Mouse (Mus musculus): Measurements from ENCODE around the gene Slc25a5. TPM values are rescaled to one million over a fixed set of nuclear protein-coding genes. Genes with fewer than 3 reads are reported as not detected.

The Slc25a5 gene
- polyA plus RNA-seq, 1 experiment from 2014 or later: 628 TPM

- 77% methylated on average over 4 of the region's 4 CpGs for WGBS
- Histone ChIP-seq H3K4me1 (ENCODE audit: control insufficient read depth, insufficient read depth, low read length) (0 out of 2 replicates have a peak, but pooled peaks cover 2% of the 10 kb centered on the region), H3K27me3 (ENCODE audit: control insufficient read depth, insufficient read depth, low read length) (no peaks in the 10 kb centered on the region), H3K27ac (replicated peaks; ENCODE audit: low read depth, low read length) (no peak overlapping the region), H3K4me3 (ENCODE audit: low read depth, low read length) (no peak overlapping the region), H3K4me2 (ENCODE audit: low read depth, severe bottlenecking) (no peak overlapping the region), H3K9me3 (ENCODE audit: control insufficient read depth, low read length) (no peaks in the 10 kb centered on the region), H3K9ac (ENCODE audit: low read length) (no peak overlapping the region), H3K36me3 (ENCODE audit: control insufficient read depth, insufficient read depth, low read length) (no peaks in the 10 kb centered on the region)
- DNase-seq (ENCODE audit: low spot score) (no peak), ATAC-seq (ENCODE audit: insufficient number of reproducible peaks, low FRiP score, low TSS enrichment, low read depth) (no peak)
These were observed 24.1 kb downstream of the Slc25a5 start for GRCm38 (mm10) chrX:36819575-36819974.

- H3K9me3 ChIP-seq (ENCODE audit: control insufficient read depth, low read length): no peaks in the 10 kb centered on the region
- ATAC-seq (ENCODE audit: insufficient number of reproducible peaks, low FRiP score, low TSS enrichment, low read depth): no peak
- no peak overlapping the region for H3K9ac ChIP-seq (ENCODE audit: low read length)
- 0 out of 2 replicates have a peak, but pooled peaks cover 2% of the 10 kb centered on the region for H3K4me1 ChIP-seq (ENCODE audit: control insufficient read depth, insufficient read depth, low read length)
- no peak overlapping the region for H3K4me3 ChIP-seq (ENCODE audit: low read depth, low read length)
- DNase-seq (ENCODE audit: low spot score): peak; percentile 56
- no peaks in the 10 kb centered on the region for H3K36me3 ChIP-seq (ENCODE audit: control insufficient read depth, insufficient read depth, low read length)
- H3K4me2 ChIP-seq (ENCODE audit: low read depth, severe bottlenecking): no peak overlapping the region
- no peaks in the 10 kb centered on the region for H3K27me3 ChIP-seq (ENCODE audit: control insufficient read depth, insufficient read depth, low read length)
- WGBS: 26% methylated on average over 4 of the region's 4 CpGs
- H3K27ac ChIP-seq (replicated peaks; ENCODE audit: low read depth, low read length): no peak overlapping the region
These were observed 24.8 kb downstream of the Slc25a5 start for GRCm38 (mm10) chrX:36820201-36820600.

- H3K9ac ChIP-seq (ENCODE audit: low read length): no peak overlapping the region
- H3K9me3 ChIP-seq (ENCODE audit: control insufficient read depth, low read length): no peaks in the 10 kb centered on the region
- DNase-seq (ENCODE audit: low spot score) (no peak), ATAC-seq (ENCODE audit: insufficient number of reproducible peaks, low FRiP score, low TSS enrichment, low read depth) (no peak)
- no peak overlapping the region for H3K4me3 ChIP-seq (ENCODE audit: low read depth, low read length)
- no peak overlapping the region for H3K4me2 ChIP-seq (ENCODE audit: low read depth, severe bottlenecking)
- H3K36me3 ChIP-seq (ENCODE audit: control insufficient read depth, insufficient read depth, low read length): no peaks in the 10 kb centered on the region
- H3K27me3 ChIP-seq (ENCODE audit: control insufficient read depth, insufficient read depth, low read length): no peaks in the 10 kb centered on the region
- WGBS: 82% methylated on average over 10 of the region's 10 CpGs
- no peak overlapping the region for H3K27ac ChIP-seq (replicated peaks; ENCODE audit: low read depth, low read length)
- no peaks in the 10 kb centered on the region for H3K4me1 ChIP-seq (ENCODE audit: control insufficient read depth, insufficient read depth, low read length)
These were observed 28.7 kb downstream of the Slc25a5 start for GRCm38 (mm10) chrX:36823932-36824711.

GRCm38 (mm10) chrX:36825032-36825431, 29.6 kb downstream of the Slc25a5 start:
- DNase-seq (ENCODE audit: low spot score) (no peak), ATAC-seq (ENCODE audit: insufficient number of reproducible peaks, low FRiP score, low TSS enrichment, low read depth) (no peak)
- Histone ChIP-seq H3K27ac (replicated peaks; ENCODE audit: low read depth, low read length) (no peak overlapping the region), H3K4me3 (ENCODE audit: low read depth, low read length) (no peak overlapping the region), H3K27me3 (ENCODE audit: control insufficient read depth, insufficient read depth, low read length) (no peaks in the 10 kb centered on the region), H3K4me2 (ENCODE audit: low read depth, severe bottlenecking) (no peak overlapping the region), H3K9me3 (ENCODE audit: control insufficient read depth, low read length) (no peaks in the 10 kb centered on the region), H3K4me1 (ENCODE audit: control insufficient read depth, insufficient read depth, low read length) (no peaks in the 10 kb centered on the region), H3K36me3 (ENCODE audit: control insufficient read depth, insufficient read depth, low read length) (no peaks in the 10 kb centered on the region), H3K9ac (ENCODE audit: low read length) (no peak overlapping the region)
- WGBS: 67% methylated on average over 2 of the region's 2 CpGs

GRCm38 (mm10) chrX:36826873-36827272, 31.4 kb downstream of the Slc25a5 start:
- Histone ChIP-seq H3K27me3 (ENCODE audit: control insufficient read depth, insufficient read depth, low read length) (no peaks in the 10 kb centered on the region), H3K9ac (ENCODE audit: low read length) (no peak overlapping the region), H3K4me1 (ENCODE audit: control insufficient read depth, insufficient read depth, low read length) (no peaks in the 10 kb centered on the region), H3K27ac (replicated peaks; ENCODE audit: low read depth, low read length) (no peak overlapping the region), H3K9me3 (ENCODE audit: control insufficient read depth, low read length) (no peaks in the 10 kb centered on the region), H3K4me3 (ENCODE audit: low read depth, low read length) (no peak overlapping the region), H3K4me2 (ENCODE audit: low read depth, severe bottlenecking) (no peak overlapping the region), H3K36me3 (ENCODE audit: control insufficient read depth, insufficient read depth, low read length) (no peaks in the 10 kb centered on the region)
- ATAC-seq (ENCODE audit: insufficient number of reproducible peaks, low FRiP score, low TSS enrichment, low read depth): no peak
- WGBS: 92% methylated on average over 5 of the region's 5 CpGs
- no peak for DNase-seq (ENCODE audit: low spot score)

- no peak overlapping the region for H3K4me2 ChIP-seq (ENCODE audit: low read depth, severe bottlenecking)
- WGBS: 49% methylated on average over 5 of the region's 5 CpGs
- no peaks in the 10 kb centered on the region for H3K4me1 ChIP-seq (ENCODE audit: control insufficient read depth, insufficient read depth, low read length)
- H3K27me3 ChIP-seq (ENCODE audit: control insufficient read depth, insufficient read depth, low read length): no peaks in the 10 kb centered on the region
- H3K4me3 ChIP-seq (ENCODE audit: low read depth, low read length): no peak overlapping the region
- no peak overlapping the region for H3K9ac ChIP-seq (ENCODE audit: low read length)
- DNase-seq (ENCODE audit: low spot score) (no peak), ATAC-seq (ENCODE audit: insufficient number of reproducible peaks, low FRiP score, low TSS enrichment, low read depth) (no peak)
- H3K27ac ChIP-seq (replicated peaks; ENCODE audit: low read depth, low read length): no peak overlapping the region
- no peaks in the 10 kb centered on the region for H3K9me3 ChIP-seq (ENCODE audit: control insufficient read depth, low read length)
- no peaks in the 10 kb centered on the region for H3K36me3 ChIP-seq (ENCODE audit: control insufficient read depth, insufficient read depth, low read length)
These were observed 34.8 kb downstream of the Slc25a5 start for GRCm38 (mm10) chrX:36830271-36830670.

- ATAC-seq (ENCODE audit: insufficient number of reproducible peaks, low FRiP score, low TSS enrichment, low read depth) (no peak), DNase-seq (ENCODE audit: low spot score) (no peak)
- Histone ChIP-seq H3K4me3 (ENCODE audit: low read depth, low read length) (no peak overlapping the region), H3K4me2 (ENCODE audit: low read depth, severe bottlenecking) (no peak overlapping the region), H3K27me3 (ENCODE audit: control insufficient read depth, insufficient read depth, low read length) (no peaks in the 10 kb centered on the region), H3K9ac (ENCODE audit: low read length) (no peak overlapping the region), H3K9me3 (ENCODE audit: control insufficient read depth, low read length) (no peaks in the 10 kb centered on the region), H3K27ac (replicated peaks; ENCODE audit: low read depth, low read length) (no peak overlapping the region), H3K4me1 (ENCODE audit: control insufficient read depth, insufficient read depth, low read length) (no peaks in the 10 kb centered on the region), H3K36me3 (ENCODE audit: control insufficient read depth, insufficient read depth, low read length) (no peaks in the 10 kb centered on the region)
- WGBS: 80% methylated on average over 4 of the region's 4 CpGs
These were observed 36.2 kb downstream of the Slc25a5 start for GRCm38 (mm10) chrX:36831632-36832031.

GRCm38 (mm10) chrX:36833397-36834084, 38.1 kb downstream of the Slc25a5 start:
- peak; percentile 87 for DNase-seq (ENCODE audit: low spot score)
- no peak for ATAC-seq (ENCODE audit: insufficient number of reproducible peaks, low FRiP score, low TSS enrichment, low read depth)
- Histone ChIP-seq H3K36me3 (ENCODE audit: control insufficient read depth, insufficient read depth, low read length) (no peaks in the 10 kb centered on the region), H3K9ac (ENCODE audit: low read length) (peak overlapping the region; percentile 35; the same call in 1 of the 2 replicates), H3K9me3 (ENCODE audit: control insufficient read depth, low read length) (no peaks in the 10 kb centered on the region), H3K4me3 (ENCODE audit: low read depth, low read length) (no peak overlapping the region), H3K27ac (replicated peaks; ENCODE audit: low read depth, low read length) (no peak overlapping the region), H3K27me3 (ENCODE audit: control insufficient read depth, insufficient read depth, low read length) (no peaks in the 10 kb centered on the region), H3K4me2 (ENCODE audit: low read depth, severe bottlenecking) (peak overlapping the region; percentile 18; the same call in 1 of the 2 replicates), H3K4me1 (ENCODE audit: control insufficient read depth, insufficient read depth, low read length) (no peaks in the 10 kb centered on the region)
- WGBS: 25% methylated on average over 19 of the region's 19 CpGs
